Mouse (Mus musculus): ENCODE measurements around the gene Plekha6. TPM values are rescaled to one million over a fixed set of nuclear protein-coding genes. Genes with fewer than 3 reads are reported as not detected.

Plekha6 gene
- total RNA-seq, 1 experiment, result 3.5 TPM

DNA sequence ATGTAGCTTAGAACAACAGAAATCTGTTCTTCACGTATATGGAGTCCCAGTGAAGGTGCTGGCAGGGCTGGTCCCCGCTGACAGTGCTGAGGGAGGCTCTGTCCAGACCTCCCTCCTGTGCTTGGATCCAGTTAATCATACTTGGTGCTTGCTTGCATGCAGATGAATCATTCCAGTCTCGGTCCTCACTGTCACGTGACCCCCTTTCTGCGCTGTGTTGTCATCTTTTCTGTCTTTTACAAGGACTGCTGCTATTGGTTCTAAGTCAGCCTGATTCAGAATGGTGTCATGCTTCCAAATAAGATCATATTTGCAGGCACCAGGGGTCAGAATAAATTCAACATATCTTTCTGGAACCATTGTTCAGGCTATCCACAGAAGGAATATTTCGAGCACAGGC, 127.9 kb downstream of the Plekha6 start:
- H3K4me1 ChIP-seq (ENCODE audit: control insufficient read depth in 2 of 2, insufficient read depth in 2 of 2, low read length in 2 of 2, poor library complexity in 1 of 2), result no peaks in the 10 kb centered on the region
- no peak overlapping the region for H3K4me3 ChIP-seq (ENCODE audit: insufficient read depth in 1 of 2, low read depth in 1 of 2, low read length in 2 of 2, poor library complexity in 1 of 2, severe bottlenecking in 1 of 2)
- H3K9me3 ChIP-seq (ENCODE audit: control insufficient read depth, insufficient read depth, low read depth, low read length), result no peaks in the 10 kb centered on the region
- no peak for DNase-seq (ENCODE audit: low read depth, low spot score)
- in situ Hi-C loops (cut with MboI; ENCODE audit: low sequenced_read_pairs in 2 of 2, unreplicated experiment in 2 of 2), result no loop called here
- TF ChIP-seq CHD2 (IDR thresholded peaks at IDR 0.05; ENCODE audit: low read depth, low read length) (no peak), HCFC1 (IDR thresholded peaks at IDR 0.05; ENCODE audit: borderline replicate concordance, insufficient read depth, low read length) (no peak), MAFK (IDR thresholded peaks at IDR 0.05; ENCODE audit: insufficient read depth, low read depth, low read length) (no peak), ZC3H11A (IDR thresholded peaks at IDR 0.05; ENCODE audit: borderline replicate concordance, low read depth, low read length) (no peak), ZNF384 (IDR thresholded peaks at IDR 0.05; ENCODE audit: low read depth, low read length) (no peak)
- no peak overlapping the region for H3K27ac ChIP-seq (ENCODE audit: insufficient read depth, low read depth, low read length, poor library complexity, severe bottlenecking)
- no peaks in the 10 kb centered on the region for H3K36me3 ChIP-seq (ENCODE audit: control insufficient read depth, insufficient read depth, low read length, poor library complexity, severe bottlenecking)
- H3K9ac ChIP-seq (ENCODE audit: insufficient read depth, low read depth, low read length, poor library complexity, severe bottlenecking), result no peak overlapping the region

DNA sequence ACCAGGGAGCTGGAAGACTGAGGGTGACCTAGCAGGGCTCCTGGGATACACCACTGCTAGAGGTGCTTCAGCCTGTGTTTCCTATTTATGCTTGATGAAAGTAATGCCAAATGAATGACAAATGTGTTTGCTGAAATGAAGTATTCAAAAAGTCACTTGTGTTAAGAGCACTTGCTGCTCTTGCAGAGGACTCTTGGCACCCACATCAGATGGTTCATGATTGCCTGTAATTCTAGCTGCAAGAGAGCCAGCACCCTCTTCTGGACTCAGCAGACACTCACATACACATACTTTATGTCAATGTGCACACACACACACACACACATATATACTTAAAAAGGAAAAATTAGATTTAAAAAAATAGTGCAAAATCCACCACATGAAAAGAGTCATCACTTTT, 128.6 kb downstream of the Plekha6 start:
- H3K4me1 ChIP-seq (ENCODE audit: control insufficient read depth in 2 of 2, insufficient read depth in 2 of 2, low read length in 2 of 2, poor library complexity in 1 of 2), result no peaks in the 10 kb centered on the region
- TF ChIP-seq HCFC1 (IDR thresholded peaks at IDR 0.05; ENCODE audit: borderline replicate concordance, insufficient read depth, low read length), result no peak
- no peak for TF ChIP-seq ZC3H11A (IDR thresholded peaks at IDR 0.05; ENCODE audit: borderline replicate concordance, low read depth, low read length)
- TF ChIP-seq ZNF384 (IDR thresholded peaks at IDR 0.05; ENCODE audit: low read depth, low read length), result no peak
- no peak for TF ChIP-seq MAFK (IDR thresholded peaks at IDR 0.05; ENCODE audit: insufficient read depth, low read depth, low read length)
- no peak for TF ChIP-seq CHD2 (IDR thresholded peaks at IDR 0.05; ENCODE audit: low read depth, low read length)
- in situ Hi-C loops (cut with MboI; ENCODE audit: low sequenced_read_pairs in 2 of 2, unreplicated experiment in 2 of 2), result no loop called here
- no peak overlapping the region for H3K4me3 ChIP-seq (ENCODE audit: insufficient read depth in 1 of 2, low read depth in 1 of 2, low read length in 2 of 2, poor library complexity in 1 of 2, severe bottlenecking in 1 of 2)
- no peaks in the 10 kb centered on the region for H3K9me3 ChIP-seq (ENCODE audit: control insufficient read depth, insufficient read depth, low read depth, low read length)
- no peak overlapping the region for H3K27ac ChIP-seq (ENCODE audit: insufficient read depth, low read depth, low read length, poor library complexity, severe bottlenecking)
- H3K9ac ChIP-seq (ENCODE audit: insufficient read depth, low read depth, low read length, poor library complexity, severe bottlenecking), result no peak overlapping the region
- H3K36me3 ChIP-seq (ENCODE audit: control insufficient read depth, insufficient read depth, low read length, poor library complexity, severe bottlenecking), result no peaks in the 10 kb centered on the region
- no peak for DNase-seq (ENCODE audit: low read depth, low spot score)

DNA sequence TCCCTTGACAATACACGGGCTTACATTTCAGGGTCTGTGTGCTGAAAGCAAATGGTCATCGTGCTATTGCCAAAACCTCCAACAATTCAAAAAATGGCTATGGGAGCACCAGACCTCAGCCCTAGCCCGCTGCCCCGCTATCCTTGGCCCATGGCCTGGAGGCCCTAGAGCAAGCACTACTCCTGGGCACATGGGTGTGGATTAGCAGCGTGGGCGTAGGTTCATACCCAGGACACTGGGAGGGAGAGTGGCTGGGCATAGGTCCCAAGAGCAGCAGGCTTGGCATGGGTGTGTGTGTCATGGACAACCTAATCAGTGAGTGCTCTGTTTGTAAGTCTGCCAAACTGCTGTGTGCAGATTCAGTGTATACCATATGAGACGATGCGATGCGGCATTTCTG, 132.4 kb downstream of the Plekha6 start:
- TF ChIP-seq MAFK (IDR thresholded peaks at IDR 0.05; ENCODE audit: insufficient read depth, low read depth, low read length) (no peak), HCFC1 (IDR thresholded peaks at IDR 0.05; ENCODE audit: borderline replicate concordance, insufficient read depth, low read length) (no peak), ZNF384 (IDR thresholded peaks at IDR 0.05; ENCODE audit: low read depth, low read length) (no peak), CHD2 (IDR thresholded peaks at IDR 0.05; ENCODE audit: low read depth, low read length) (no peak), ZC3H11A (IDR thresholded peaks at IDR 0.05; ENCODE audit: borderline replicate concordance, low read depth, low read length) (no peak)
- H3K9ac ChIP-seq (ENCODE audit: insufficient read depth, low read depth, low read length, poor library complexity, severe bottlenecking), result no peak overlapping the region
- no peaks in the 10 kb centered on the region for H3K36me3 ChIP-seq (ENCODE audit: control insufficient read depth, insufficient read depth, low read length, poor library complexity, severe bottlenecking)
- no peak for DNase-seq (ENCODE audit: low read depth, low spot score)
- H3K27ac ChIP-seq (ENCODE audit: insufficient read depth, low read depth, low read length, poor library complexity, severe bottlenecking), result no peak overlapping the region
- no peaks in the 10 kb centered on the region for H3K9me3 ChIP-seq (ENCODE audit: control insufficient read depth, insufficient read depth, low read depth, low read length)
- in situ Hi-C loops (cut with MboI; ENCODE audit: low sequenced_read_pairs in 2 of 2, unreplicated experiment in 2 of 2), result no loop called here
- H3K4me1 ChIP-seq (ENCODE audit: control insufficient read depth in 2 of 2, insufficient read depth in 2 of 2, low read length in 2 of 2, poor library complexity in 1 of 2), result peaks cover 0 to 5% of the 10 kb centered on the region in 2 experiments; a peak in 1 of 4 replicates
- H3K4me3 ChIP-seq (ENCODE audit: insufficient read depth in 1 of 2, low read depth in 1 of 2, low read length in 2 of 2, poor library complexity in 1 of 2, severe bottlenecking in 1 of 2), result no peak overlapping the region

DNA sequence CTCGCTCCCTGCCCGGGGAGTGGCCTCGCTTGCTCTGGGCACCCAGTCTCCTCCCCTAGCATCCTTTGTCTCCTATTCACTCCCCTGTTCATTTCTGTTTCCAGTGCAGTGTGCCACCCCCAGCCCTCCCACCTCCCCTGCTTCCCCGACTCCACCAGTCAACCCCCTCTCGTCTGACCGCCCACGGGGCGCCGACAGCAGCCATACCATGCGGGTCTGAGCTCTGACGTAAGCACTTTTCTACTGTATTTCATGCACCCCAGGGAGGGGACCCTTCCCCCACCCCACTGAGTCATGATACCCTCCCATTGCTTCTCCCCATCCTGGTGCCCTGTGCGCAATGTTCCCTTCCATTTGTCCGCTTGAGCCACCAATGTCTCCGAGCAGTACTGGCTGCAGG, 134.8 kb downstream of the Plekha6 start:
- Histone ChIP-seq H3K9me3 (ENCODE audit: control insufficient read depth, insufficient read depth, low read depth, low read length) (no peaks in the 10 kb centered on the region), H3K4me3 (ENCODE audit: insufficient read depth in 1 of 2, low read depth in 1 of 2, low read length in 2 of 2, poor library complexity in 1 of 2, severe bottlenecking in 1 of 2) (no peak overlapping the region), H3K9ac (ENCODE audit: insufficient read depth, low read depth, low read length, poor library complexity, severe bottlenecking) (no peak overlapping the region), H3K36me3 (ENCODE audit: control insufficient read depth, insufficient read depth, low read length, poor library complexity, severe bottlenecking) (no peaks in the 10 kb centered on the region), H3K4me1 (ENCODE audit: control insufficient read depth in 2 of 2, insufficient read depth in 2 of 2, low read length in 2 of 2, poor library complexity in 1 of 2) (peaks cover 0 to 5% of the 10 kb centered on the region in 2 experiments; a peak in 1 of 4 replicates), H3K27ac (ENCODE audit: insufficient read depth, low read depth, low read length, poor library complexity, severe bottlenecking) (no peak overlapping the region)
- no peak for DNase-seq (ENCODE audit: low read depth, low spot score)
- in situ Hi-C loops (cut with MboI; ENCODE audit: low sequenced_read_pairs in 2 of 2, unreplicated experiment in 2 of 2), result no loop called here
- TF ChIP-seq CHD2 (IDR thresholded peaks at IDR 0.05; ENCODE audit: low read depth, low read length), result no peak
- no peak for TF ChIP-seq ZC3H11A (IDR thresholded peaks at IDR 0.05; ENCODE audit: borderline replicate concordance, low read depth, low read length)
- TF ChIP-seq MAFK (IDR thresholded peaks at IDR 0.05; ENCODE audit: insufficient read depth, low read depth, low read length), result no peak
- TF ChIP-seq ZNF384 (IDR thresholded peaks at IDR 0.05; ENCODE audit: low read depth, low read length), result no peak
- TF ChIP-seq HCFC1 (IDR thresholded peaks at IDR 0.05; ENCODE audit: borderline replicate concordance, insufficient read depth, low read length), result no peak

DNA sequence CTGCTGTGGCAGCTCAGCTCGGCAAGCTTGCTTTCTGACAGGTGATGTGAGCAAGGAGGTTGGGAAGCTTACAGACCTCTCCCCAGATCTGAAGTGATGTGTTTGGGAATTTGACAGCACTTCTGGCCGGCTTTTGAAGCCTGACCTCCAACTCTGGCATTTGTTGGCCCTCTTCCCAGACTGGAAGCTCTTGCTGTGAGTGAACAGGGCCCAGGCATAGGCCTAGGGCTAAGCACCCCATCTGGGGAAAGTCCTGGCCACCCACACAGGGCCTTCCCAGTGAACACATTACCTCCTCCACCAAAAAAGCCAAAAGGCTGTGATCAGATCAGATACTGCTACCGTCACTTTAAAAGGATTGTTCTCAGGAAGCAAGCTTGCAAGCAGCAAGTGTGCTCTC, 138.5 kb downstream of the Plekha6 start:
- Histone ChIP-seq H3K36me3 (ENCODE audit: control insufficient read depth, insufficient read depth, low read length, poor library complexity, severe bottlenecking) (no peaks in the 10 kb centered on the region), H3K4me1 (ENCODE audit: control insufficient read depth in 2 of 2, insufficient read depth in 2 of 2, low read length in 2 of 2, poor library complexity in 1 of 2) (peaks cover 0 to 5% of the 10 kb centered on the region in 2 experiments; a peak in 1 of 4 replicates), H3K9me3 (ENCODE audit: control insufficient read depth, insufficient read depth, low read depth, low read length) (no peaks in the 10 kb centered on the region), H3K27ac (ENCODE audit: insufficient read depth, low read depth, low read length, poor library complexity, severe bottlenecking) (no peak overlapping the region), H3K4me3 (ENCODE audit: insufficient read depth in 1 of 2, low read depth in 1 of 2, low read length in 2 of 2, poor library complexity in 1 of 2, severe bottlenecking in 1 of 2) (no peak overlapping the region), H3K9ac (ENCODE audit: insufficient read depth, low read depth, low read length, poor library complexity, severe bottlenecking) (no peak overlapping the region)
- DNase-seq (ENCODE audit: low read depth, low spot score), result no peak
- TF ChIP-seq CHD2 (IDR thresholded peaks at IDR 0.05; ENCODE audit: low read depth, low read length) (no peak), ZC3H11A (IDR thresholded peaks at IDR 0.05; ENCODE audit: borderline replicate concordance, low read depth, low read length) (no peak), HCFC1 (IDR thresholded peaks at IDR 0.05; ENCODE audit: borderline replicate concordance, insufficient read depth, low read length) (no peak), MAFK (IDR thresholded peaks at IDR 0.05; ENCODE audit: insufficient read depth, low read depth, low read length) (no peak), ZNF384 (IDR thresholded peaks at IDR 0.05; ENCODE audit: low read depth, low read length) (no peak)
- in situ Hi-C loops (cut with MboI; ENCODE audit: low sequenced_read_pairs in 2 of 2, unreplicated experiment in 2 of 2), result no loop called here

Measured in ES-E14 (cell line).